Mouse (Mus musculus) gastrocnemius, postnatal 36 days (tissue): ENCODE results near the gene Isca1. TPM values are rescaled to one million over a fixed set of nuclear protein-coding genes. Genes with fewer than 3 reads are reported as not detected.
"Not testable (repeated sequence)": the region's sequence is repeated elsewhere in the genome, so short reads cannot be mapped to it uniquely, and the experiment has no call there.

Experiments
- DNase-seq, 2 experiments: peaks; one replicate each; pipeline ENCODE4 v3.0.0; 2022
- intact Hi-C: fragments of 180-260 bp; cut with DNase I; formaldehyde crosslinking; loops from one replicate; pipeline ENCODE4 v1.15.1; 2025
- long read RNA-seq, 2 experiments: library from polyadenylated mRNA; stranded (forward); transcript quantifications; one replicate each; pipeline ENCODE4 v2.0.0; 2021
- total RNA-seq, 2 experiments: library from RNA; stranded (reverse); gene quantifications; 2 replicates each; pipeline ENCODE4 v1.2.3; 2021

Isca1 gene
- total RNA-seq = 100 to 1,000 TPM; 179 to 181 TPM
- long read RNA-seq, experiment 1, transcript Isca1-201 (4 exons, 1,942 nt) = major isoform, 288 of 310 reads
- long read RNA-seq, experiment 1, transcript Isca1-205 (1 exons, 3,280 nt) = minor isoform, 17 of 310 reads
- long read RNA-seq, experiment 1, partial matches to known transcripts = 2 of 310 reads
- long read RNA-seq, experiment 1, other reads (novel, unspliced or antisense) = 2 of 310 reads
- long read RNA-seq, experiment 2, transcript Isca1-205 (1 exons, 3,280 nt) = minor isoform, 16 of 346 reads
- long read RNA-seq, experiment 2, transcript Isca1-201 (4 exons, 1,942 nt) = major isoform, 326 of 346 reads
- long read RNA-seq, experiment 2, partial matches to known transcripts = 0 of 346 reads
- long read RNA-seq, experiment 2, other reads (novel, unspliced or antisense) = 3 of 346 reads

DNA sequence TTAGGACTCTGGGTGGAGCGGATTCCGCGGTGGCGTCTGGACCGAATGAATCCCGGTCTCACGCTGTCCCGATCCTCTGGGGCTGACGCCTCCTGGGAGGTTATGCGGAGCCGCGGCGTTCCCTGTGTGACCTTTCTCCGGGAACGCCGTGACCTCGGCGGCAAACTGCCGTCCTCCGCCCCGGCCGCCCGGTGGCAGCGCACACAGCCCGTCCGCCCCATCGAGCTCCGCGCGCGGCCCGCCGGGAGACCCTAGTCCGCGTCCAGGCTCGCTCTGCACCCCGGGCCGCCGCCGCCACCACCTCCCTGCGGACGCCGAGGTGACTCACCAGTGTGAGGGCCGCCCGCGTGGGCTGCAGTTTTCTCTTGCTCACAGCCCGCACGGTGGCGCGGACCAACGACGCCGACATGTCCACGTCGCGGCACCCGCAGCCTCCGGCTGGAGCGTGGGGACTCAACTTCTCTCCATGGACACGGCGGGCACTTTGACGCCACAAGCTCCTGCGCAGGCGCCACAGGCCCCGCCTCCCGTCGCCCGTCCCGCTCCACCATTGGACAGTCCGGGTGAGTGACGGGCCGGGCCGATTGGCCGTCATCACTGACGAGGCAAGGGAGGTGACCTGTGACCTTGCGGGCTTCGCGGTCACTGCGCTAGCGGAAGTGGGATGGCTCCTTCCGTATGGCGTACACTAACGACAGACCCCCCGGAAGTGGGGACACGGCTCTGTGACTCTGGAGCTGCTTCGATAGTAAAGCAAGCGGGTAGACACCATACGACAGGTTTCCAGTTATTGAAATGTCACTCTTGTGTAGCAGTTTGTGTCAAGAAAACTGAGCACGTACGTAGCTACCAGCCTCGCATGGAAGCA is at the start of gene Isca1:
Gene Isca1, minus strand, starts transcription at position 515 of the 868 bp plus-strand sequence.
- intact Hi-C loops = no loop called here
- DNase-seq = peak; percentile 99 to 100

DNA sequence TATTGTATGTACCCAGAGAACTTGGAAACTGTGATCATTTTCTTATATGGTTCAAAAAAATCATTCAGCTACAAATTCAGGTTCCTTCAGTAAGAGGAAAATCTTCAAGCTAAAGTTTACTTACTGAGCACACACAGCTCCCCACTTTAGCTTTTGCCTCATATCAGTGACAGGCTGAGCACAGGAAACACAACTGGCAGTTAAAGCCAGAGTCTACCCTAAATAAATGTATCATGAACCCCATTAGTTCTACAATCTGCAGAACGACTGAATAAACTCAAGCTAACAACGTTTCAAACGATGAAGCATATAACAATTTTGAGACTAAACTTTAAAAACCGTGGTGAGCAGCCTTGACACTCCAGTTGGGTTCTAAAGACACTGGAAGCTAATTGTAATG is 47.7 kb upstream of the Isca1 start:
- no peak for DNase-seq
- intact Hi-C loops = no loop called here

DNA sequence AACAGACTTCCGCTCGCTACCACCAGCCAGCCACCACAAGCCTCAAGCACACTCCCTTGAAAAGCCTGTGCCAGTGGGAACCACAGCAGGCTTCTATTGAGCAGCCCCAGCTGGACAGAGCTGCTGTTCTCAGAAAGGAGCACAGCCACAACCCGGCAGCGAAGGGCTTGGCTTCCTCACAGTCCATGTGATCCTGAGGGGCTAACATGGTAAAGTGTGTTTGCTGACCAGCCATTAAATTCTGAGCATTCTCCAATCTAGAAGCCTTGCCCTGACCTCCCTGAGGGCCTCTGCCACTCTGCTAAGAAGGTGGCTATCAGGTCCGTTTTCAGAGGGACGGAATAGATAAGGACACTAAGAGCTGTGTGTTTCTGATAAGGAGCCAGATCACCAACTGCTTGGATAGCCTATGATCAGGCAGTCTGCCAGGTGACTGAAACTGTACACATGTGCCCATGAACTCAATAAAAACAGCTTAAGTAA is 44.5 kb upstream of the Isca1 start:
- intact Hi-C loops = no loop called here
- no peak for DNase-seq

DNA sequence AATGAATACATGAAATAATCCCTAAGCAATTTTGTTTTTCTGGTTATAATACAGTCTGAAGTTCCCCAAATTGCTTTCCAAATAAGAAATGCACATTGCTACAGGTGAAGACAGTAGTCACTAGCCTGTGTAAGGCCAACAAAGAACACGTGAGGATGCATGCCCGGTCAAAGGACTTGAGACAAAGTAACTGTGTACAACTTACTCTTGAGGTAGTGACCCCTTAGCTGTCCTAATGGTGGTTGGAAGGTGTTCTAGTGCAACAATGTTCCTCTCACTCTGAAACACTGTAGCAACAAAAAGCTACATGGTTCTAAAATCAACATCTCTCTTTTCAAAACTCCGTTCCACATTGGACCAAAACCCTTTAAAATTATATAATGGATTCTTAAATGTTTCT is 42.0 kb upstream of the Isca1 start:
- DNase-seq = no peak
- intact Hi-C loops = no loop called here

DNA sequence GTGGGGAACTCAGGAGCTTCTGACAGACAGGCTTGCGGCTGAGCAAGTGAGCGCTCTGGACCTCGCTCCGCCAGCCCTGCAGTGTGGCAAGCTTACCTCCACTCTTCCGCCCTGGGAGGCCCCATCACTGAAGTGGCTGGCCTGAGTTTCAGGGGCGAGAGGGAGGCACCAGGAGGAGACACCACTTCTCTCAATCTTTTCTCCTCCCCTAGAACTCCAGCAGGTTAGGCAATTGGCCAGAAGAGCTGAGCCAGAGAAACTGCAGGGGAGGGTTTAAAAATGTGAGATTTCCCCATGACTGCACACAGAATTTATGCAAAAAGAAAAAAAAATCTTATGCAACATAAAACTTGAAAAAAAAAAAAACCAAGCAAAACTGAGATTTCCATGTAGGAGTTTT is 31.4 kb upstream of the Isca1 start:
- intact Hi-C loops = no loop called here
- DNase-seq = no peak

DNA sequence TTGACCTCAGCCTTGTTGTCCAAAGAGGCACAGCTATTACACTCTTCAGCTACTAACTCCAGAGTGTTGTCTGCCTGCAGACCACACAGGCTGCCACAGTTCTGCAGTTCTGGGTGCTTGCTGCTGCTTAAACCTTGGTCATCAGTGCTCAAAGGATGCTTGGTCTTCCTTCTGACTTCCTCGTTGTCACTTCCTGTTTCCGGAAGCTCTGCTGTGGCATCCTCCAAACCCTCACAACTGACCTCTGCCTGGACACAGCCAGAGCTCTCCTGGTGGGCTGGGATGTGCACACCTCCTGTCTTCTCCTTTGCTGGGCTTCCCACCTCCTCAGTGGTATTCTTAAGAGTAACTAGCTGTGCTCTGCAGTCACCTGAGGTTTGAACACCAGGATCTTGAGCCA is 30.5 kb upstream of the Isca1 start:
- intact Hi-C loops = no loop called here
- DNase-seq = no peak

DNA sequence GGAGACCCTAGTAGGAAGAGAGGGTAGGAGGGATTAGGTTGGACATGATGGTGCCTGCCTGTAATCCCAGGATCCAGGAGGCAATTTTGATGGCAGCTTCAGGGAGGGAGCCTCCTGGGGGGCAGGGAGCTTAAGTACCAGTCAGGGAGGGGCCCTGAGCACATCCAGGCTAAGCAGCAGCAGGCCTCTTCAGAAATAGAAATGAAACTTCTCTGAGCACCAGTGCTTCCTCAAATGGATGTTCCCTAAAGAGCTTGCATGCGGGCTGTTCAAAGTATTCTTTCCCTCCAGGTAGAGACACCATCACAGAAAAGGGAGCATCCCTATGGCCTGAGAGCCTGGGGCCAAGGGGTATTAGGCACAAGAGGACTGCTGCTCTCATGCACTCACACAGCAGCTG is 28.7 kb upstream of the Isca1 start:
- no peak for DNase-seq
- intact Hi-C loops = no loop called here

DNA sequence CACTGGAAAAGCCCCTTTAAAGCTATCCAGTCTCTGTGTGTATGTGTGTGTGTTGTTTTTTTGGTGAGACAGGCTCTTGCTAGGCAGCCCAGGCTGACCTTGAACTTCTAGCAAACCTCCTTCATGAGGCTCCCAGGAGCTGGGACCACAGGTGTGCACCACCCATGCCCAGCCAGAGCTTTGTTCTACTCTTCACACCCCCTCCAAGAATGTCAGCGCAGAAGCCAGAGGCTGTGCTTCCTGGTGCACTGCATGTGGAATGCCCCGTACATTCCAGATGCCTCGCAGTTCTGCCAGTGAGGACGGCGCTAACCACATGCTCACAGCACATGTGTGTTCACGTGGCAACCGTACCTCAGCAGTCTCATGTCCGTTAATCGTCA is 26.8 kb upstream of the Isca1 start:
- no peak for DNase-seq
- intact Hi-C loops = no loop called here

DNA sequence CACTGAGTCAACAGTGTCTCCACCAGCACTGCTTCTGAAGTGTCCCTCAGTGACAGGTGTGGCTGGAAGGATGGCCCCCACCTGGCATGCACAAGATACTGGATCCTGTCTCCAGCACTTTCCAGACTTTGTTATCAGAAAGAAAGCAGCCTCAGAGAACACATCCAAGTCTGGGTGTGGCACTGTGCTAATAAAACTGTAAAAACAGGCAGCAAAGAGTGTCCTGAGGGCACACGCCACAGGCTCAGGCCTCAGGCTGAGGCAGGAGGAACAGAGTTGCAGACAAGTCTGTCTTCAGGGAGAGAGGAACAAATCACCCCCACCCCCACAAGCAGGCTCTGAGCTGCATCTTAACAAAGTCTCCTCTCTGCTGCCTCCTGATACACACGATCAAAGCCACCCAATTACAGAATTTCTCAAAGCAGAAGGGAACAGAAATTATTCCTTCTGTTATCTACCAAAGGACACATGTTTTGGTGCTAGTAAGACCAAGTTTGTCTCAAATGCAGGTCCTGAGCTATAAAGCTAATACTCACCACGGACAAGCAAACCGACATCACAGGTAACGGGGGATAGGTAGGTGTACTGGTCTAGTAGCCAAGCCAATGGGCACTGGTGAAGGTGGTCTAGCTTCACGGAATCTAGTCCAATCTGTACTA is 26.3 kb upstream of the Isca1 start:
- DNase-seq = no peak
- intact Hi-C loops = no loop called here

DNA sequence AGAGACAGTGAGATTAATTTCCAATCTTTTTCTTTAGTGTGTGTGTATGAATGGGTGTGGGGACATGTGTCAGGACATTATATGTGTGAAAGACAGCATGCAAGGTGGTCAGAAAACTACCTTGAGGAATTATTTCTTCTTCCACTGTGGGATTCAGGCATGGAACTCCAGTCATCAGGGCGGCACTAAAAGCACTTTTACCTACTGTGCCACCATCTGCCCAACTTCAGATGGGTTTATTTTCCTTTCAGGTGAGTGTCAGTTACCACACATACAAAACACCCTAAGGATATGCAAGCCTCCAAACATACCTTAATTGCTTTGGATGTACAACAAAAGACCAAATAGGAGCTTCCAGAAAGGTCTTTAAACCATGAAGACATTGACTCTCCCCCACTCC is 25.2 kb upstream of the Isca1 start:
- intact Hi-C loops = no loop called here
- no peak for DNase-seq

DNA sequence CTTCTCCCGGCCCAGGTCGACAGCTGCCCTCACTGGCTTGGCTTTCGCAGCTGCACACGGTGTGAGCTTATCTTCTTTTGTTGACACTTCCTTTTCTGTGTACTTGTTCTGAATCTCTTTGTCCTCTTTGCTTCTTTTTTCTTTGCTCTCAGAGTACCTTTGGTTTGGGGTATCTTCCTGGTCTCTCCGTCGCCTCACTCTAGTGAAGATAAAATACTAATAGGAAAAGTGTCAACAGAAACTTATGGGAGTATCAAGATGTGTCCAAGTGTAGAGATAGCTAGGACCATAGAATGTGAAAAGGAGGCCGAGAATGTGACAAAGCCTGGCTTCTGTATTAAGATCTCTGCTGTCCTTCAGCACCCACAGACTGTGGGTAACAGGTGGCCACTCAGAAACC is 12.5 kb upstream of the Isca1 start, which contains the start of gene Gm49354:
Gene Gm49354, minus strand, starts transcription at position 101 of the 400 bp plus-strand sequence.
- intact Hi-C loops = no loop called here
- no peak for DNase-seq

DNA sequence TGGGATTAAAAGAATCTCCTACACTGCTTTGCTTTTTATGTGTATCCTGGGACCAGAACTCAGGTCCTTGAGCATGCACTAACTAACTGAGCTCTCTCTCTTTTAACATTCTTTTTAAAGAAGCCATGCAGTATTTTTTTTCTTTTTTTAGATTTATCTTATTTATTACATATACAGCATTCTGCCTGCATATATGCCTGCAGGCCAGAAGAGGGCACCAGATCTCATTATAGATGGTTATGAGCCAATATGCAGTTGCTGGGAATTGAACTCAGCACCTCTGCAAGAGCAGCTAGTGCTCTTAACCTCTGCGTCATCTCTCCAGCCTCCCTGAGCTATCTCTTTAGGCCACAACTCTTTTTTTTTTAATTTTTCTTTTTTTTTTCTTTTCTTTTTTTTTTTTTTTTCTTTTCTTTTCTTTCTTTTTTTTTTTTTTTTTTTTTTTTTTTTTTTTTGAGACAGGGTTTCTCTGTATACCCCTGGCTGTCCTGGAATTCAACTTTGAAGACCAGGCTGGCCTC is 10.2 kb upstream of the Isca1 start:
- DNase-seq = not testable (repeated sequence)
- intact Hi-C loops = loop anchor here (1.0 kb wide), 1 partner anchor 17 kb away; no protein-coding TSS in a partner anchor

DNA sequence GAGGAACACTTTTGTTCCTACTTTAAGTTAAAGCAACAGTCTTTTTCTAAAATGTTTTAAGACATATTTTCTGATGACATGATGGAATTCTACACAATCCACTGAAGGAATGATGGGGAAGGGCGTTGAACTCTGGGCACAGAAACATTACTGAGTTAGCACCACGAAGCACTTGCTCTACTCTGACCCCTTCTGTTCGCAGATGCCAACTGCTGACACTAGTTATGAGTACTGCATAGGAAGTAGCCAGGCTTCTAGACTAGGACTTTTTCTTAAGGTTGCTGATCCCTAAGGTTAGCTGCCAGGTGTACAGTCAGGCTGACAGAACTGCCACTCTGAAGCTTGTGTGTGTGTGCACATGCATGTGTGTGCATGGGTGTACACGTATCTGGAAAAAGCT is 9.6 kb upstream of the Isca1 start:
- intact Hi-C loops = no loop called here
- no peak for DNase-seq

DNA sequence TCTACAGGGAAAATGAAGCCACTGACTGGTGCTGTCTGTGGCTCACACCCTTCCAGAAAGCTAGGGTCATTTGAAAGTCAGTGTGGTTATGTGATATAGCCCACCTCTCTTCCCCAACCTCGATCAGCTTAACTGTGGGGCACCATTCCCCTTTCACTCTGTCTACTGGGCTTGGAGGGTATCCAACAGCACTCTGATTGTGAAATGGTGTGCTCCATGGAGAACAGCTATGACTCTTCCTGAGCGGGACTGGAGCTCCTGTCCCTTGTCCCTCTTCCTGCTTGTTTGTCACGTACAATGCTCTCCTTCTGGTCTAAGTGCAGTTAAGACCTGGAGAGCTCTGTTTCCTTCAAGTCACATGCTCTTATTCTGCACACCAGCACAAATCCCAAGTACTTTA is 5.6 kb upstream of the Isca1 start:
- intact Hi-C loops = no loop called here
- DNase-seq = no peak

DNA sequence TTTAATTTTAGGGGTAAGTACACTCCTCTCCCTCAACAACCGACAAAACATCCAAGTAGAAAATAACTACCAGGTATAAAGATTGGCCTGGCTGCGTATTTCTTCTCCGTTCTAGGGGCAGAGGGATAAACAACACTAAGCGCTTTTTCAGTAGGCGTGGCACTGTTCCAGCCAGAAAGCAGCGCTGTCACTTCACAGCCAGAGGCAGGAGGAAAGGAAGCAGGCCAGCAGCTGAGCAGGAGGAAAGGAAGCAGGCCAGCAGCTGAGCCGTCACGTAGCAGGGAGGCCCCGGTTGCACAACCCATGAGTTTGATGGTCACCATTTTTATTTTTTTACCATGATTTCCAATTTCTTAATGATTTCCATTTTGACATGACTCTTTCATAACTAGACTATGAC is 1.6 kb upstream of the Isca1 start:
- peak; percentile 47 to 71 for DNase-seq
- intact Hi-C loops = no loop called here

DNA sequence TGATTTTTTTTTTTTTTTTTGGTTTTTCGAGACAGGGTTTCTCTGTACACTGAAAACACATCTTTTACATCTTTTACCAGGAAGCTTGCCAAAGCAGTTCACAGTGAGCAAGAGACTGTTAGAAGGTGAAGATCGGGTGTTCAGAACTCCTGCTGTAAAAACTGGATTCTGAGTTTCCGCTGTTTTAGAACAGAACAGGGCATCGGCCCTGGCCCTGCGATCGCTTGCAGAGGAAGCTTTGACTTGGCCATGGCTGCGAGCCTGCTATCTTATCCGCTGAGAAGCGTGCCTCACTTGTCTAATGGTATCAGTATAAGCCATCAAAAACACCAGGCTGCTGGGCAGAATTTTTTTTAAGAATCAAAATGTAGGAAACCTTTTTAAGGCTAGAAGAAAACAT is 1.2 kb upstream of the Isca1 start:
- no peak for DNase-seq
- intact Hi-C loops = no loop called here

DNA sequence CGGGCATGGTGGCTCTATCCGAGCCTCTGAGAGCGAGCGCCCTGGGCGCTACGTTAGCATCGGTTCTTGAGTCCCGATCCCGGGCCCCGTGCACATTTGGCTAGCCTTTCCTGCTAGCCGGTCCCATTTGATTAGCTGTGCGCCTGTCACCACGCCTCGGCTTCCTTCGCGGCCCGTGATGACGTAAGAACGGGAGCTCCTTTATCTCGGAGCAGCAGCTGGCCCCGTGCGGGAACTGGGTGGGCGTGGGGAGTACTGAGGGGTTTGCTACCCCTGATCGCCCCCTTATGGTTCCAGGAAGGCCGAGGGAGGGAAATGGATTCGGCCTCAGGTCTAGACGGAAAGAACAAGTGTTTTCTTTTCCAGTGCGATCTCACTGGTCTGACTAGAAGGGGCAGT is 553 bp upstream of the Isca1 start:
- peak; percentile 75 to 76 for DNase-seq
- intact Hi-C loops = no loop called here

DNA sequence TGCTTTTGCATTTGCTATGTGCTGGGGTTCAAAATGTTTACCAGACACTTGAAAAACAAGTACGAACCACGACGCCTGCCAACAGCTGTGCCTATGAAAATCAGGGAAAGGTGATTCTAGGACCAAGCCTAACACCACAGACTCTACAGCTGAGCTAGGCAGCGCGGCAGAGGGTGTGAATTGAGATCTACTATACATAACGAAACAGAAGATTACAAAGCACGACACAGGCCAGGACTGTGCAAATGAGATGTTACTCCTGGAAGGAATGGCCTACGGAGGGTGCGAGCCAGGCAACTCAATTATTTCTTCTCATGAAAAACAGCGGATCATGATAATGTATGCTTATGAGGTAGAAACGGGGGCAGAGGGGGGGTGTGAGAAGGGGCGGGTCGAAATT is 1.1 kb downstream of the Isca1 start:
- intact Hi-C loops = no loop called here
- DNase-seq = no peak

DNA sequence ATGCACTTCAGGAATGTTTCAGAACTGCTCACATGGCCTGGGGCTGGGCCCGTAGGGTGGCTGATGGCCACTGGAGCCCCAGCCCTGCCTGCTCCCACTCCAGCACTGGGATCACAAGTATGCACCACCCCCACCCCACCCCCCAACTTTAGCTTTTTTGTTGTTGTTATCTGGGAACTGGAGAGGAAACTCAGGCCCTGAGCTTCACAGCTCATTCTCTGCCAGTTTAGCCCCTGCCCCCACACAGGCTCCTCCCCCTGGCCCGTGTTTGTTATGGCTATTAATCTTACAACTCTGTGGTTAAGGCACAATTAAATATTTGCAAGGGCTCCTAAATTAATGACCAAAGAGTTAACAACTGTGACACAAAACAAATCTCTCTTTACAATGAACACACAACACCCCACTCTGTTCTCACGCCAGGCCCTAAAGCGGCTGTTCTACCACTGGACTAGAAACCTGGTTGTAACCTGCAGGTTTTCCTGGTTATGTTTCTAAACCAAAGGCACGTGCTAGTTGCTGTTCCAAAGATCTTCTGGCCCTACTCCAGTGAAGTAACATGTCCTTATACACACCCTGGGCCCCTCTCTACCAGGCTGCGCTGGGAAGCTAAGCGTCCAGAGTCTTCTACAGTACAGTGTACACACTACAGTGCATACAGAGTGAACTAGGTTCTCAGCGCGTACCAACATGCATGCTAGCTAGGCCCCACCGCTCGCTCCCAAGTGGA is 2.7 kb downstream of the Isca1 start:
- DNase-seq = no peak
- intact Hi-C loops = no loop called here

DNA sequence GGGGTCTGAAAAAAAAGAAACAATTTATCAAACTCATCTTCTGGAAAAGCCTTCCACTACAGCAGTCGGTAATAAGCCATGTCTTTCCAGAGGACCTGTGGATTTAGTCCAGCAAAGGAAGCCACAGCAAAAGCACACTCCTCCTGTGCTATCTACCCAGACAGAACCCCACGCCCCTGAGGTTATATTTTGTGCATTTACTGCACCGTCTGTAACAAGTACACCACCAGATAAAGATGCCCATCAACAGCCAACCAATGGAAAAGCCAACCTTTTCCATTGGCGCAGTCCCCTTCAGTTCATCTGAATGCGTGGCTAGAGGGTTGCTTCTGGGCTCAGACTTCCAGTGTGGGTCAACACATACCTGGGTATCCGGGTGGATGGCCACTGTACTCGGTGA is 6.8 kb downstream of the Isca1 start:
- intact Hi-C loops = no loop called here

More for the DNA sequence above, 6.8 kb downstream of the Isca1 start:
- DNase-seq = no peak
